ENCODE assay signal across 9 mouse cellular contexts in the genomic region with DNA sequence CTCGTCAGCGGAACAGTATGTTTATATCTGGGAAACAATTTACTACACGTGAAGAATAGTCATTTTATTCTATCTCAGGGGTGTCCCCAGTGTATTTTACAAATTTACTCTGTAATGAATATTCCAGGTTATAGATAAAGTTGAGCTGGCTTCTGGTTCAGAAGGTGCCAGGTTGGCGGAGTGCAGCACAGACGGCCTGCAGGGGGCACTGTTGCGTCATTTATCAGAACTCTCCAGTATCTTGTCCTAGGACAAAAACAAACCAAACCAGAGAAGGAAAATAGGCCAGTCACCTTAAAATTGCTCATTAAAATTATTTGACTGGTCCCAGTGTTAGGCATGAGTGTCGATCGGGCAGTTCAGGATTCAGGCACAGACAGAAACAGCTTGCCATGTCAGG.
DNase-seq lines count a peak whose midpoint lies in the region; ATAC-seq and TF ChIP-seq lines count a peak whose summit lies in the region.
"Had no signal": no experiment of that assay in that cellular context is flagged by ENCODE, and none has a peak within 500 bp of the region (broad histone marks: within the 10 kb centered on the region; RNA-seq: fewer than 3 reads in every experiment).

No protein-coding gene starts in this region.

- no peak overlapping the region for H3K4me2 ChIP-seq in lung, embryonic 16.5 days (ENCODE audit: low read depth, low read length)

- no peaks in the 10 kb centered on the region for H3K9me3 ChIP-seq in E14TG2a.4 (ENCODE audit: low read length)
- H3K9me3 ChIP-seq in lung, embryonic 16.5 days (ENCODE audit: control insufficient read depth, low read length): no peaks in the 10 kb centered on the region
- H3K9me3 ChIP-seq: limb, embryonic 13.5 days had no signal

- H3K27ac ChIP-seq in lung, embryonic 16.5 days (ENCODE audit: low read length): no peak overlapping the region

- peaks cover 14% of the 10 kb centered on the region for H3K4me1 ChIP-seq in E14TG2a.4 (replicated peaks; ENCODE audit: low read depth, low read length)
- H3K4me1 ChIP-seq in lung, embryonic 16.5 days (replicated peaks; ENCODE audit: control insufficient read depth, insufficient read depth, low read length): peaks cover 14% of the 10 kb centered on the region

- peak; percentile 59 for TF ChIP-seq CTCF in E14TG2a.4 (conservative IDR thresholded peaks at IDR 0.05; ENCODE audit: low read length)

- no peak overlapping the region for H3K4me3 ChIP-seq in E14TG2a.4 (replicated peaks; ENCODE audit: low read length)
- no peak overlapping the region for H3K4me3 ChIP-seq in lung, embryonic 16.5 days (ENCODE audit: low read length)
- H3K4me3 ChIP-seq: limb, embryonic 13.5 days had no signal

- H3K9ac ChIP-seq in lung, embryonic 16.5 days (ENCODE audit: low read length): no peak overlapping the region
- H3K9ac ChIP-seq: limb, embryonic 13.5 days had no signal

- H3K27me3 ChIP-seq in E14TG2a.4 (ENCODE audit: insufficient read depth, low read length): no peaks in the 10 kb centered on the region
- no peaks in the 10 kb centered on the region for H3K27me3 ChIP-seq in lung, embryonic 16.5 days (ENCODE audit: control insufficient read depth, insufficient read depth, low read depth, low read length)

- whole genome bisulfite sequencing in large intestine, adult 2 months: 34% methylated on average over 8 of the region's 8 CpGs
- 22% methylated on average over 8 of the region's 8 CpGs for WGBS in lung, embryonic 16.5 days

- H3K36me3 ChIP-seq in E14TG2a.4 (ENCODE audit: insufficient read depth, low read length): no peaks in the 10 kb centered on the region
- no peaks in the 10 kb centered on the region for H3K36me3 ChIP-seq in lung, embryonic 16.5 days (ENCODE audit: control insufficient read depth, insufficient read depth, low read length)

- peak; percentile 43 for ATAC-seq in lung, embryonic 16.5 days (ENCODE audit: low read depth)

- peak; percentile 81 to 85 for DNase-seq in adrenal gland, adult 18-20 months (ENCODE audit: low spot score in 2 of 2)
- peak; percentile 87 for DNase-seq in embryo, embryonic 10.5 days (ENCODE audit: low spot score)
- peak; percentile 81 for DNase-seq in heart, adult 8-10 months (ENCODE audit: low spot score)
- DNase-seq in large intestine, adult 2 months (ENCODE audit: low read depth, low spot score): peak; percentile 21
- peak; percentile 76 to 79 for DNase-seq in right cerebral cortex, adult 2 months (ENCODE audit: low spot score in 2 of 2)
- peak; percentile 67 to 80 for DNase-seq in urinary bladder, postnatal 36 days (ENCODE audit: low spot score in 2 of 2)

Comparison
In these comparisons a context has a peak if more than half of its experiments do, and no peak if none do; other contexts are left out.
1. DNase-seq: peak in every context shown above with its lines; median percentile 87 in embryo, embryonic 10.5 days; 83 in adrenal gland, adult 18-20 months; 81 in heart, adult 8-10 months; 78 in right cerebral cortex, adult 2 months; 74 in urinary bladder, postnatal 36 days; 21 in large intestine, adult 2 months.